Mouse (Mus musculus) c-Kit-positive CD71-negative TER-119-negative erythroid progenitor cells, embryonic 14.5 days (primary cell): ENCODE measurements around the gene Tmem199.
"Not testable (repeated sequence)": the region's sequence is repeated elsewhere in the genome, so short reads cannot be mapped to it uniquely, and the experiment has no call there.

Experiments
- DNase-seq: peaks from one replicate; pipeline ENCODE4 v3.0.0-alpha.2; 2013; ENCODE audit warnings: low read depth

Tmem199 gene

DNA sequence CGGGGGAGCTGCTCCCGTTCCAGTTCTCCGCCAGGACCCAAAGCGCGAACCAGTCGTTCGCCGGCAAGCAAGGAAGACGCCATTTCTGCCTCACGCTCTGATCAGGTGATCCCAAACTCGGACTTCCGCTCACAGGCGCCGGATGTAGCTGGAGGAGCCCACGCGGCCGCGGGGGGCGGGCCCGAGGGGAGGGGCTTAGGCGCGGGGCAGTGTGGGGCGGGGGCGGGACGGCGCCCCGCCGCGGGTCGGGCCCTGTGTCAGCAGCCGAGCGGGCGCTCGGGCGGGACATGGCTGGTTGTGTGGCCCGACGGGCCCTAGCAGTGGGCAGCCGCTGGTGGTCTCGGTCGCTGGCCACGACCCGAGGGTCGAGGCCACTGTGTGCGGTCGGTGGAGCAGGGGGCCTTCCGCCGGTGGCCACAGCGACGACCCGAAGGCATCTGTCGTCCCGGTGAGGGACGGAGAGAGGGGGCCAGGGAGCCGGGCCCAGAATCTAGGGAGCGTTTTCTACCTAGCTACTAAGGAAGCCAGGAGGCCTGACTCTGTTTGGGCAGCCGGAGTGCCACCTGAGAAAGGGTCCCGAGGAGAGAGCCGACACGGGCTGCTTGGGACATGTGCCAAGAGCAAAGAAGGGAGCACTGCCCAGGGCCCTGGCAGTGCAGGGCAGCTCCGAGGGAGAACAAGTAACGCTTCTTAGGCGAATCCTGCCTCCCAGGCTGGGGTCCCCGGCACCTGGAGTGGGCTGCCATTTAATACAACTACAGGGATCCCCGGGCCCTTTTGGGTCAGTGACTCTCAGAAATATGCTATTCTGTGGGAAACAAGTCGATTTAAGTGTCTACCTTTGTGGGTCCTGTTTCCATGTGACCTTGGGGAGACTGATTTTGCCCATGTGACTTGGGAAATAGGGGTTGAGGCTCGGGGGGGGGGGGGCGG, at the start of gene Tmem199, which contains the start of gene Poldip2:
Gene Tmem199, minus strand, starts transcription at position 148 of the 933 bp plus-strand sequence.
Gene Poldip2, plus strand, starts transcription at position 169 of the 933 bp plus-strand sequence.
- DNase-seq: peak; percentile 87

DNA sequence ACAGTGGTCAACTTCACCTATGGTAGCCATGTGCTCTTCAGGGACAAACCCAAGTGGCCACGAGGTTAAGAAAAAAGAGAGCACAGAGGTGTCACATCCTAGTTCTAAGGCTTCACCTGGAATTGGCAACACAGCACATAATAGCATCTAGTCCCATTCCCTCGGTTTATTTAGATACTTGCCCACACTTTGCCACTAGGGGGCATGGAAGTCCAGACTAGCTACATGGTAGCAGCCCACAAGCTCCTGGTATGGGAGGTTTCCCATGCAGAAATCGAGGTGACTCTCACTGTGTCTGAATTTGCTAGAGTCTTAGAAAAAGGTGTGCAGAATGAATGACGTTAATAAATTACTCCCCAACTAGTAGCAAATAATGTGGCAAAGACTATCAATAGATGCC, 48.5 kb upstream of the Tmem199 start:
- peak; percentile 66 for DNase-seq

DNA sequence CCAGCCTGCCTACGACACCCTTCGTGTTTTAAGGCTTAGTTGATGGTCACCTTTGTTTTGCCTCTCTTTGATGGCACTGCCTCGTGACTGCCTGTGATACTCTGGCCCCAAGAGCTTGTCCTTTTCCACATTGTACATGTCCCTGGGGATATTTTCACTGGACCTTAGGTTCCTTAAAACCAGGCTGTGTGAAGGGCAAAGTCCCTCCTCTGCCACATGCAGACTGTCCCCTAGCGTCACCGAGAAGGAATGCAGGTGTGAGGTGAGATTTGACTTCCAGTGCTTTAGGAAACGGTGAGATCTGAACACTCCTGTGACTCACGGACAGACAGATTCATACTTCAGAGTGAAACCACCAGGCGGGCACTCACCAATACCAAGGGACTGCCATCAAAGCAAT, 45.3 kb upstream of the Tmem199 start:
- DNase-seq: no peak

DNA sequence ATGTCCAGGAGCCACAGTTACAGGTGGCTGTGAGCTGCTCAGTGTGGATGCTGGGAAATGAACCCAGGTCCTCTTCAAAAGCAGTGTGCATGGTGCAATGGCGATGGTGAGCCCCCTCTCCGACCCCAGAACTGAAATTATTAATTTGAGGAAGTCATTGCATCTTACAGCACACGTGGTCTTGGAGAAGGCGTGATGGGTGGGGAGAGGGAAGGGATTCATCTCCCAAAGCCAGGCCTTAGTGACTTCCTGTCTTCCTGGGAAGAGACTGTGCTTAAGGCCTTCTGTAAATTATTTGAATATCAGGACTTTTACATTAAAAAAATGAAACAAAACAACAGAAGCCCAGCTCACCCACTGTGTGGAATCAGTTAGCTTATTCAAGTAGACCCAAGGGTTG, 44.1 kb upstream of the Tmem199 start:
- DNase-seq: no peak

DNA sequence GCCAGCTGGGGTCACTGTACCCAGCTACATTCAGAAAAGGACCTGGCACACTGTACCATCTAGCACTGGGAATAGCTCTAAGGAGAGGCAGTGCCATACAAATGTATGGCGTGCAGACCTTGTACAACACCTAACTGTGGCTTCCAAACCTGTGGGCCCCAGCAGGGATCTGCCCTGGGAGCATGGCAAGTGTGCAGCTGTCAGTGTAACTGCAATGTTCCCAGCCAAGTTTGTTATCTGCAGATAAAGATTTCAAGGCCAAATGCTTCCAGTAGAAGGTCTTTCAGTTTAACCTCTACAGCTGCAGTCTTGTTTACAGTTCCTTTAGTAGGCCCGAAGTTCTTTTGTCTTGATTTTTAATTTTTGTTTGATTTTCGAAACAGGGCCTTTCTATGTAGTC, 43.7 kb upstream of the Tmem199 start:
- DNase-seq: no peak

DNA sequence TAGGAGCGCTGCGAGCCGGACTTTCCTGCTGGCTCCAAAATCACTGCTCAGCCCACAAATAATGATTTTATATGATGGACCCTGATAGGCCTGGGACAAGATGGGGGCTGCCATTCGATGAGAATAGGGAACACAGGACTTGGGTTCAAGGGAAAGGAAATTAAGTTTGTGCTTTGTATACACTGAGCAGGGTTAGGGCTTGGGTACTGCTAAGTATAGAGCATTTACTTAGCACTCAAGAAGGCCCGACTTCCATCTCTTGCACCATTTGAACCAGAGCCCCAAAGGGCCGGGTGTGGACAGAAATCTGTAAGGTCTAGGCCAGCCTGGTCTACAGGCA, 39.1 kb upstream of the Tmem199 start:
- no peak for DNase-seq

DNA sequence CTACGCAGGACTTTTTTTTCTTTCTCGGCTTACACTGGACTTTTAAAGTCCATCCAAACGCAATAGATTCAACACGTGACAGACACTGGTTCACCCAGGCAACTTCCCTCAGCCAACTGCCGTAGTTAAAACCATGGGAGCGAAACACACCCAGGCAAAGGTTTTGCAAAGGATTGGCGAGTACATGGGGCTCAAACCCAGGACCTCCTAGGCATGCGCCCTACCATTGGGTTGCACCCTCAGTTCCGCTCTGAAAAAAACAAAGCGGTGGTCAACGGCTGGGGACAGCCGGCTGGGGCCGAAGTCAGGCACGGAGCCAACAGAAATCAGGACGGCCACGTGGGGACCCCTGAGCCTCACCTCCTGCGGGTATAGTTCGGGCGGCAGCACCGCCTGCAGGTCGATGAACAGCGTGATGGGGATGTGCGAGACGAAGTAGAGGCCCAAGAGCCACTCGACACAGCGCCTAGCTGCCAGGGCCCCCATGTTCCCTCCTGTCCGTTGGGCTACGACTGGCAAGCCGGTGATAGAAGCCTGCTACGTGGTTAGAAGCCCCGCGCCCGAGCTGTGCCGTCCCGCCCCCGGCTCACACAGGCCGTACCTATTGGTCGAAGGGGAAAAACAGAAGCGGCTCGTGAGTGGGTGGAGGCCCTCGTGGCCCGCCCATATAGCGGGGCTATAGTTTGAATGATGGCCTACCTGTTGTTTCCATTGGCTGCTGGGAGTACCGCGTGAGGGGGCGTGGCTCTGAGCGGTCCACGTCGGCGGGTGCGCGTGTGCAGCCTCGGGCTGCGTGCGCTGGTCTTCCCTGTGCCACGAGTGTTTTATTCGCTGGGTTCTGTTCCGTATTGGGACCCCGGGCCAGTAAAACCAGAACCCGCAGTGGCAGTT, 38.4 kb upstream of the Tmem199 start, which contains the start of gene Tmem97:
Gene Tmem97, minus strand, starts transcription at position 610 of the 891 bp plus-strand sequence.
- DNase-seq: peak; percentile 90

DNA sequence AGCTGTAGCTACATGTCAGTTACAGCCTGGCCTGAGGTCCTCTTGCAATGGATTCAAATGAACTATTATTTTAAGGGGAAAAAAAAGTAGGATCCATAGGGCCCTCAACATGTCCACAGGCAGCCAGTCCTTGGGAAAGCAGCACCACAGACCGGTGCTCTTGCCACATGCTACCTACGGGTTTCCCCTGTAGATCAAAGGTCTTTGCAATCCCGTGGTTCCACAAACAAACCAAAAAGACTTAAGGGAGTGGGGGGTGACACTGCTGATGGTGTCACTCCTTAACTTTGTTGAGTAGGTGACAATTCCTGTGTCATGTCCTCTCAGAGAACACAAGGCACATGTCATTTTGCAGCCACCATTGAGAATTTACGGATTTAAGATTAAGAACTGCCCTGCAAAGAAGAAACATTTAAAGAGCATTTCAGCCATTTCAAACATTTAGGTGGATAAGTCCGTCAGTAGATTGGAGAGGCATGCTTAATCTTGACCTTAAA, 37.6 kb upstream of the Tmem199 start:
- DNase-seq: no peak

DNA sequence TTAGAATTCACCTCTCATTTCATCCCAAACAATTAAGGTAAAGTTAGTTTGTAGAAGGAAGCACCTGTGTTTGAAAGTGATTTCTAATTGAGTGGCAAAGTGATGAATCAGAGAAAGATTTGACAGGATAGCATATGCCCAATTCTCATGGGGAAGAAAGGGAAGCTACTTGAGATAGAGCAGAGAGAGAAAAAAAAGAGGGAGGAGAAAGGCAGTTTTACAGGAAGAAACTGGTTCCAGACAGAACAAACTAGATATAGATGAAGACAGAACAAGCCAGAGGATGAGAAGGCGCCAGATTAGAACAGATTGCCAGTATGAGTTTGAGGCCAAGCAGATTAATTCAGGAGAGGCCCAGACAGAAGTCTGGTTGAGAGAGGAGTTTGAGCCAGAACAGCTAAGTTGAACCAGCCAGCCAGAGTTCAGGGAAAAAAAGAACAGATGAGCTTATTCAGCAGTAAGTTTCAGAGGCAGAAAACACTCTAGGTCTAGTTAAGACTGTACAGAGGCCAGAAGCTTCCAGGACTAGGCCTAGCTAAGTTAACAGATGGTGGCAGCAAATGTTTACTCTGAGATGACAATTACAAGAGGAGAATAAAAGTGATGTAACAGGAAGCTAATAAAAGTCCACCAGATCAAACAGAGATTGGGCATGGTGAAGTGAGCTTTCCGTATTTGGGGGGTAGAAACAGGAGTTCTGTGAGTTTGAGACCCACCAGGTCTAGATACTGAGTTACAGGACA, 35.9 kb upstream of the Tmem199 start:
- no peak for DNase-seq

DNA sequence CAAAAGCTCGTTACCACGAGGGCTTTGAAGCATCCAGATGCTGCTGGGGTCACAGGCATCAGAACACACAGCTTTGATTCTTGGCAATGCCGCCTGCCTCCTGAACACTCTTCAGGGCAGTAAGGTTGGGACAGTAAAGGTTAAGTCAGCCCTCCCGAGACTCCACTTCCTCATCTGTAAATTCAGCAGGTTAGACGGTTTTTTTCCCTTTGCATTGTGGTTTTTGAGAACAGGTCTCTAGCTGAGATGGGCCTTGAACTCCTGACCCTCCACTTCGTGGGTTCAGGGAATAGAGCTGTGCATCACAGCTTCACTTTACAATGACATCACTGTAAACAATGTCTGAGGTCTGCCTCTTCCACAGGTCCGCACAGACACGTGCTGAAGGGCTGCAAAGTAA, 33.2 kb upstream of the Tmem199 start:
- DNase-seq: no peak

DNA sequence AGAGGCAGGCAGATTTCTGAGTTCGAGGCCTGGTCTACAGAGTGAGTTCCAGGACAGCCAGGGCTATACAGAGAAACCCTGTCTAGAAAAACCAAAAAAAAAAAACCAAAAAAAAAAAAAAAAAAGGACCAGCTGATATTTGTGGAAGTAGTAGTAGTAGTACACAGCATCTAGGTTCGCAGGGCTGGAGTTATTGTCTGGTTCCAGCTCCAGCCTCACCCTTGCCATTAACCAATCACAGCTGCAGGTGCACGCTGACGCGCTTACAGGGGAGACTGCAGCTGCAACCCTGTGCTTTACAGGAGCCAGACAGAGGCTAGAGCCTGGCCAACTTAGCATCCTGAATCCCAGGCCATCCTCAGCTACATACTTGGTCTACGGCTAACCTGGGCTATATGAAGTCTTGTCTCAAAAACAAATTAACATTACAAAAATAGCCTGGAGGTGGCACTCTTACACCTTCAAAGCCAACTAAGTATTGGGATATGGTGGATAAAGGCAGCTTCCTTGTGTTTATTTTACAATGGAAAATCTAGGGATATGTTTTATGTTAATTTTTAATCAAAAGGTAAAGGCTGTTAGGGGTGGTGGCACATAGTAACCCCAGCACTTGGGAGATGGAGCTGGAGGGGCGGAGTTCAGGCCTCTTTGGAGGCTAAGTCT, 32.6 kb upstream of the Tmem199 start:
- DNase-seq: no peak

DNA sequence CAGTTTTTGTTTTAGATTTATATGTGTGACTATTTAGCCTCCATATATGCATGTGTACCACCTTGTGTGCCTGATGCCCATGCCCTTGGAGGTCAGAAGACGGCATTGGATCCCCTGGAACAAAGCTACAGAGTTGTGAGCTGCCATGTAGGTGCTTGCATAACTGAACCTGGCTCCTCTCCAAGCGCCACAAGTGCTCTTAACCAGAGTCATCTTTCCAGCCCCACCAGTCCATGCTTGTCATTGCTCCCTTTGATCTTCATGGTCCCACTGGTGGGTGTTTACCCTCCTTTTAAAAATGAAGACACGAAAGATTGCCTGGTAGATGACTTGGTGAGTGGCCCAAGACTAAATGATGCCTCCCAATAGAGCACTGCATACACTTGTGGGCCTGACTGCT, 28.4 kb upstream of the Tmem199 start:
- DNase-seq: no peak

DNA sequence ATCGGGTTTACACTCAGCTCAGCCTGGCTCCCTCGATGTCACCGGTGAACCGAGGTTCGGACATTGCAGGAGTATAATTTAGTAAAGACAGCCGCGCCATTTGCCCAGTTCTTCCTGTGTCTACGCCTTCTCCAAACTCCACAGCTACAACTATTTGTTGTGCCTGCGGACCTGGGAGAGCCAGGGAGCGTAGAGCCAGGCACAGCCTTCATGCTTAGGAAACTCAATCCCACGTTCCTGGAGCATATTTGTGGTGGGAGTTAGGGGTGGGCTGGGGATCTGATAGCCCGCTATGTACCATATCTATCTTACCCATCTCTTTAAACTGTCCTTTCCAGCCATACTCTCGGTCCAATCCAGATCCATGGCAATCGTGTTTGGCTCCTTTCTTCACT, 24.7 kb upstream of the Tmem199 start:
- no peak for DNase-seq

DNA sequence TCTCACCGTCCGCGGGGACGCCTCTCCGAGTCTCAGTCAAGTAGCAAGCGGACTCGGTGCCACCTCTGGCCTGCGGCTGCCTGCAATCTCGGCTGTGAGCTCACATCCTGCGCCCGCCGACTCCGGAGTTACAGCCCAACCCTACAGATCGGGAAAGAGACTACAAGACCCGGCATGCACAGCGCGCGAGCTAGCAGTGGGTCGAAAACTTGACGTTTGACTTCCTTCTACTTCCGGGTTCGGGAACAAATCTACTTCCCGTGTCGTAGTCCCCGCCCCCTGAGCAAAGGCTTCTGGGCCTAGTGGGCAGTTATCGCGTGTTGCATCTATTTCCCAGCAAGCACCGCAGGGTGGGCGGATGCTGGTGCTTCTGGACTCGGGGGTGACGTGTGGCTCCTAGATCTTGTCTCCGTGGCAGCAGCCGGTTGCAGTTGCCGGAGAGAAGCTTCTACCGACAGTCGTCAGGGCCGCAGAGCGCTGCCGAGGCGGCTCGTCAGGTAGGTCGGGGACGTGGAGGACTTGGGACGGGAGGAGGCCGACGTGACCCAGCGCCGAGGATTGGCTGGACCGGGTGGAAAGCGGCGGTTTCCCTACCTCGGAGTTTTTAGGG, 24.2 kb upstream of the Tmem199 start, which contains the start of the genes Tnfaip1 and Ift20:
Gene Tnfaip1, minus strand, starts transcription at position 253 of the 610 bp plus-strand sequence.
Gene Ift20, plus strand, starts transcription at position 282 of the 610 bp plus-strand sequence.
- DNase-seq: peak; percentile 98

DNA sequence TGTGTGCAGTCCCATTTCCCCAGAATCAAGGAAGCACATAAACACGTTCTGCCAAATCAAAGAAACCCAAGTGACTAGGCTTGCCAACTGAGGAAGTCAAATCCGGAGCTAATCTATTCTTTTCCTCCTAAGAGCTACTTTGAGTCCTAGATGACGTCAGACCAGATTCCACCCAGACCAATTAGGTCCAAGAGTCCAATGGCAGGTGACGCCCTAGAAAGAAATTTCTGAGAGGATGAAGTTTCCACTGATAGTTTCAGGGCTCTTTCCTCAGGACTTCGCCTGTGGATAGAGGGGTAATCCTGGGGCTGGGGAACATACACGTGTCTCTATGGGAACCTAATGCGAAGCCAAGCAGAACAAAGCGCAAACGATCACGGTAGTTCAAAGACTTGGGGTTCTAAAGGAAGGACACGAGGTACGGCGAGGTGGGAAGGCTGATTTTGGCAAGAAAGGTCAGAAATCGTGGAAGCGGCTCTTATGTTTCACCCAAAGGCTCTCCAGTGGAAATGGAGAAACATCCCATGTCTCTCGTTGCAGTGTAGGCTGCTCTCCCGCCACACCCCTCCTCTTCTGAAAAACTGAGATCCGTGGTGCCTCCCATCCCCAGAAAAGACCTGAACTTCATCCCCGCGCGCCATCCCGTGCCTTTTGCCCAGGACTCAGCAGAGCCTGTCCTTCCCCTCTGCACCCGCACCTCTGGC, 23.6 kb upstream of the Tmem199 start:
- DNase-seq: no peak

DNA sequence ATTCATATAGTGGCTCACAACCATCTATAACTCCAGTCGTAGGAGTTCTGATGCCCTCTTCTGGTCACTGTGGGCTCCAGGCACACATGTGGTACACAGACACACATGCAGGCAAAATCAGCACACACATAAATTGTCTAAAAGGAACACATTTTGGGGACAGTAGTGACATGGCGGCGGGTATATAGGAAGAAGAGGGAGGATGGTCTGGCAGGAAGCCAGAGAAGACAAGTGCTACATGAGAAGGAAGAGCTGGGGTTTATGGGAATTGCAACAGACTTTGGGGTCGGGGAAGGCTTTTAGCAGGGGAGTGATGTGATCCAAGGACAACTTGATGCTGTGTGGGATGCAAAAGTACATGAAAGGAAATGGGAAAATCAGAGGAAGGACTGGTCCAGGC, 22.5 kb upstream of the Tmem199 start:
- no peak for DNase-seq

DNA sequence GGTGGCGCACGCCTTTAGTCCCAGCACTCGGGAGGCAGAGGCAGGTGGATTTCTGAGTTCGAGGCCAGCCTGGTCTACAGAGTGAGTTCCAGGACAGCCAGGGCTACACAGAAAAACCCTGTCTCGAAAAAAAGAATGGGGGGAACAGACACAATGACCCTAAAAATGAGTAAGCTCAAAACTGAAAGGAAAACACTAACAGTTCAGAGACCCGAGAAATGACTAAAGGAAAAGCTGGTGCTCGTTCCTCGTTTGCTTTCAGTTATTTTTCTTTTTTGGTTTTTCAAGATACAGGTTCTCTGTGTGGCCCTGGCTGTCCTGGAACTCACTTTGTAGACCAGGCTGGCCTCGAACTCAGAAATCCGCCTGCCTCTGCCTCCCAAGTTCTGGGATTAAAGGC, 19.5 kb upstream of the Tmem199 start:
- DNase-seq: not testable (repeated sequence)

DNA sequence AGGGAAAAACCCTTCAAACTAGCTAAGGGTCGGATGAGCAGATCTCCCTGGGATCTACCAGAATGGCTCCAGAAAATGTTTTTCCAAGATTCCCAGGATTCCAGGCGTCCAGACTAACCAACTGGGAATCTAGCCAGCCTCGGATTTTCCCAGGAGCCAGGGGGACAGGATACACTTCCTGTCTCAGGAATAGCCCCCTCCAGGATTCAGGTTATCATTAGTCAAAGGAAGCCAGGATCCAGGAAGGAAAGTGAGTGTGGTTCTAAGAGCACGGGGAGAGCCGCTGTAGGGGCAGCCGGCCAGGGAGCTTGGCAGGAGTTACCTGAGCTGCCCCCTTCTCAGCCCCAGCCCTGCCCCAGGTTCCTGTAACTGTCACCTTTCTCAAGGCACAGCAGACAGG, 19.1 kb upstream of the Tmem199 start:
- DNase-seq: no peak

DNA sequence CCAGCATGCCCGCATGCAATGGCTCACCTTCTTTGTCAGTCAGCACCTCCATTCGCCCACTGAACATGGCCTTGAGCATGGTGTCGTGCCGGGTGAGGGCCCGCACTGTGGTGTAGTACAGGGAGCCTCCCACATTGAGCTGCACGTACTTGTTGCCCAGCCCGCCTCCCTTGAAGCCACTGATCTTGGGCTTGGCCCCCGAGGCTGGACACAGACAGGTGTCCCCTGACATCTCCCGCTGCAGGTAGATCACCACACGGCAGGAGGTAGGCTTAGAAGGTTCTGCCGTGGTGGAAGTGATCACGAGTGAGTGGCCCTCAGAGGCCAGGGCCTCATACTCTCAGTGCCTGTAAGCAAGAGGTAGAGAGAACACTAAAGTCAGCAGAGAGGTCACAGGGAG, 18.0 kb upstream of the Tmem199 start:
- DNase-seq: no peak

DNA sequence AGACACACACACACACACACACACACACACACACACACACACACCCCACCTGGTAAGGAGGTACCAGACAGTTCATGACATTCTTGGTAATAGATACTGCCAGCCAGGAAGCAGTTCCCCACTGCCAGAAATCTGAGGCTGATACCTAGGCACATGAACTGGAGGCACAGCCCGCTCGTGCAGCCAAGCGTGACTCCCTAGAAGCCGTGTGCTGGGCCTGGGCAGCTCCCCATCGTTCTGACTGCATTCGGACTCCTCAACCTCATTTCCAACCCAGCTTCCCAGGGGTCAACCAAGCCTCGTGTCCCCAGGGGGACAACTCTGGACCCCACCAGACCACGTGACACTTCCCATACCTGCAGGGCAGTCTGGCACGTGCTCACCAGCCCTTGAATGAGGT, 16.7 kb upstream of the Tmem199 start:
- no peak for DNase-seq
